Mouse (Mus musculus) heart, adult 2 months (tissue): ENCODE results near the gene Tssk3. TPM values are rescaled to one million over a fixed set of nuclear protein-coding genes. Genes with fewer than 3 reads are reported as not detected.

Source experiments
- DNase-seq, 2 experiments: peaks; one replicate each; pipeline ENCODE4 v3.0.0; 2021
- H3K27ac ChIP-seq: fragments of 200-600 bp; 2 replicates; pipeline ENCODE4 v1.8.1; 2022
- H3K27me3 ChIP-seq: fragments of 200-500 bp; 2 replicates; pipeline ENCODE4 v1.6.1; 2012; ENCODE audit warnings: mild to moderate bottlenecking, low read length, inconsistent platforms, mixed read lengths; ENCODE audit not compliant: control insufficient read depth, insufficient read depth
- H3K36me3 ChIP-seq: fragments of 200-500 bp; 2 replicates; pipeline ENCODE4 v1.6.1; 2012; ENCODE audit warnings: low read length, inconsistent platforms; ENCODE audit not compliant: control insufficient read depth, insufficient read depth
- H3K4me1 ChIP-seq: fragments of 200-500 bp; 2 replicates; pipeline ENCODE4 v1.6.1; 2011; ENCODE audit warnings: low read length; ENCODE audit not compliant: control insufficient read depth, insufficient read depth
- H3K4me3 ChIP-seq: fragments of 200-600 bp; 2 replicates; pipeline ENCODE4 v1.8.1; 2022
- H3K79me2 ChIP-seq: fragments of 200-500 bp; replicated peaks from 2 replicates; pipeline ENCODE4 v1.6.1; 2012; ENCODE audit warnings: mild to moderate bottlenecking, inconsistent platforms, low read length, moderate library complexity, mixed read lengths; ENCODE audit not compliant: control insufficient read depth, insufficient read depth
- H3K9ac ChIP-seq: fragments of 200-500 bp; 2 replicates; pipeline ENCODE4 v1.6.1; 2012; ENCODE audit warnings: low read depth, mild to moderate bottlenecking, control low read depth, inconsistent platforms, low read length, mixed read lengths
- CTCF ChIP-seq: fragments of 200-600 bp; IDR thresholded peaks from 2 replicates; pipeline ENCODE4 v1.8.1; 2022; ENCODE audit warnings: antibody characterized with exemption, mild to moderate bottlenecking, moderate library complexity
- EP300 ChIP-seq: fragments of 200-500 bp; IDR thresholded peaks from 2 replicates; pipeline ENCODE4 v1.6.1; 2011; ENCODE audit warnings: low read depth, low read length, control low read depth; ENCODE audit not compliant: insufficient read depth
- POLR2A ChIP-seq: fragments of 200-500 bp; IDR thresholded peaks from 2 replicates; pipeline ENCODE4 v1.6.1; 2011; ENCODE audit warnings: mild to moderate bottlenecking, low read depth, low read length, control low read depth; ENCODE audit not compliant: insufficient read depth
- WGBS: fragments of 180-500 bp; shearing (Covaris S2); methylation state at CpG from one replicate; pipeline ENCODE4 v1.1.7; 2018; 5-methylcytosine and 5-hydroxymethylcytosine counted together
- intact Hi-C: fragments of 180-260 bp; cut with DNase I; formaldehyde crosslinking; loops from one replicate; pipeline ENCODE4 v1.15.1; 2025
- polyA plus RNA-seq: library from polyadenylated mRNA; depleted of rRNA; stranded (reverse); fragments of >200 nt; gene quantifications from 2 replicates; pipeline ENCODE4 v1.2.3, GENCODE M21; 2012
- total RNA-seq, 2 experiments: library from RNA; stranded (reverse); gene quantifications; 2 replicates each; pipeline ENCODE4 v1.2.3; 2021

The Tssk3 gene
- total and polyA plus RNA-seq, 3 experiments = 0.14 TPM; not detected in 2

DNA sequence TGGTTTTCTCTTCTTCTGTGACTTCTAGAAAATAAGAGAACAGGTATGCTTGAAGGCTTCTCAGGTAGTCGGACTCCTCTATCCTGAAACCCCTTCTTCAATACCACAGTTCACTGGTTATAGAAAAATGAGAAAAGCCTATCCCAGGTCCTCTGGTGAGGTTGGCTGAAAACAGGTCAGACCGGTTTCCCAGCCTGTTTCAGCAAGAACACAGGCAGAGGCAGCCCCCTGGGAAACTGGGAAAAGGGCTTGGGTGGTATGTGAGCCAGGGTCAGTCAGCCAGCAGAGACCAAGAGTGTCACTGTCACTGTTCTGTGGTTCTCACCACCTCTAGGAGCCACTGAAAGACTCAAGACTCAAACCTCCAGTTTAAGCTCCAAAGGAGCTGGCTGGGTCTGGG is 26.1 kb upstream of the Tssk3 start:
- no peak for TF ChIP-seq CTCF
- TF ChIP-seq EP300 = no peak
- no peak for TF ChIP-seq POLR2A
- H3K36me3 ChIP-seq = no peaks in the 10 kb centered on the region; the same call in 1 of the 2 replicates
- no peak overlapping the region for H3K27ac ChIP-seq
- no peak overlapping the region for H3K9ac ChIP-seq
- H3K4me3 ChIP-seq = no peak overlapping the region
- H3K27me3 ChIP-seq = no peaks in the 10 kb centered on the region
- no peak for DNase-seq
- no peaks in the 10 kb centered on the region for H3K79me2 ChIP-seq
- H3K4me1 ChIP-seq = no peaks in the 10 kb centered on the region
- 68% methylated on average over 2 of the region's 2 CpGs for WGBS
- intact Hi-C loops = no loop called here

DNA sequence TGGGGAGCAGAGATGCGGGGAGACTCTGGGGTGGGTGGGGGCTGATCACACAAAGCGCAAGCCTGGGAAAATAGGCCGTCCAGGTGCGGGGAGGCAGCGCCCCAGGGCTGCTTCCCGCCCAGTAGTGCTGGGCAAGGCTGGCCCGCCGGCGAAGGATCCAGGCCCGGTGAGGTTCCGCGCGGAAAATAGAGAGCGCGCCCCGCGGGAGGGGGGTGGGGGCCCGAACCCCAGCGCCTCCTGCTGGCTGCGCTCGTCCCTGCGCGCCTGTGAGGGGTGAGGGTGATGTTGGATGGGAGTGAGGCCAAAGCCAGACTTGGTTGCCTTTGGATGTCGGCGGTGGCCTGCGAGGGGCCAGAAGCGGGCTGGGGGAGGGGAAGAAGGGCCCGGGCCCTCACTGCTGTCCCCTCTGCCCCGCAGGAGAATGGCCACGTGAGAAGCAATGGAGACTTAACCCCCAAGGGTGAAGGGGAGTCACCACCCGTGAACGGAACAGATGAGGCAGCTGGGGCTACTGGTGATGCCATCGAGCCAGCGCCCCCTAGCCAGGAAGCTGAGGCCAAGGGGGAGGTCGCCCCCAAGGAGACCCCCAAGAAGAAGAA is 23.6 kb upstream of the Tssk3 start:
- peak overlapping the region; percentile 62 for H3K4me3 ChIP-seq
- TF ChIP-seq POLR2A (no peak), EP300 (no peak), CTCF (peak; percentile 81)
- no peaks in the 10 kb centered on the region for H3K27me3 ChIP-seq
- H3K4me1 ChIP-seq = no peaks in the 10 kb centered on the region
- peak; percentile 60 to 76 for DNase-seq
- intact Hi-C loops = loop anchor here (2.0 kb wide), 1 partner anchor 14 kb away; no protein-coding TSS in a partner anchor
- WGBS = 3% methylated on average over 35 of the region's 35 CpGs
- no peaks in the 10 kb centered on the region for H3K79me2 ChIP-seq
- no peaks in the 10 kb centered on the region; the same call in 1 of the 2 replicates for H3K36me3 ChIP-seq
- H3K9ac ChIP-seq = peak overlapping the region; percentile 79
- H3K27ac ChIP-seq = no peak overlapping the region

DNA sequence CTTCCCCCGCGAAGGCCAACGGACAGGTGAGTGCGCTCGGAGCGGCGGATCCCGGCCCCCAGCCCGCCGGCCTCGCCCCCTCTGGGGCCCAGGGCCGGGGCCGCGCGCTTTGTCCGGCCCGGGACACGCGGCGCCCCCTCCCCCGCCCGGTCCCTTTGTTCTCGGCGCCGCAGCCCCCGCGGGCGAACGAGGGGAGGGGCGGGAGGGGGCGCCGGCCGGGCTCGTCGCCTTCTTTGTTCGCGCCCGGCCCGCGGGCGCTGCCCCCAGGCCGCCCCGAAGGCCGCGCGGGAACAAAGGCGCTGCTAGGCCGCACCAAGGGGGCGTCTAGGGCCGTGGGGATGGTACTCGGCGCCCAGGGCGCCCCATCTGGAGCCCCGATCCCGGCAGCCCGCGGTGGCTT is 23.1 kb upstream of the Tssk3 start:
- H3K4me1 ChIP-seq = no peaks in the 10 kb centered on the region
- no peaks in the 10 kb centered on the region for H3K36me3 ChIP-seq
- peak overlapping the region; percentile 79 for H3K9ac ChIP-seq
- peak overlapping the region; percentile 62 for H3K4me3 ChIP-seq
- DNase-seq = no peak
- intact Hi-C loops = loop anchor here (2.0 kb wide), 1 partner anchor 13 kb away; no protein-coding TSS in a partner anchor
- H3K79me2 ChIP-seq = no peaks in the 10 kb centered on the region
- TF ChIP-seq EP300 = no peak
- TF ChIP-seq CTCF = no peak
- TF ChIP-seq POLR2A = no peak
- H3K27ac ChIP-seq = peak overlapping the region; percentile 60; the same call in 1 of the 2 replicates
- H3K27me3 ChIP-seq = no peaks in the 10 kb centered on the region
- WGBS = under 1% methylated on average over 51 of the region's 57 CpGs

DNA sequence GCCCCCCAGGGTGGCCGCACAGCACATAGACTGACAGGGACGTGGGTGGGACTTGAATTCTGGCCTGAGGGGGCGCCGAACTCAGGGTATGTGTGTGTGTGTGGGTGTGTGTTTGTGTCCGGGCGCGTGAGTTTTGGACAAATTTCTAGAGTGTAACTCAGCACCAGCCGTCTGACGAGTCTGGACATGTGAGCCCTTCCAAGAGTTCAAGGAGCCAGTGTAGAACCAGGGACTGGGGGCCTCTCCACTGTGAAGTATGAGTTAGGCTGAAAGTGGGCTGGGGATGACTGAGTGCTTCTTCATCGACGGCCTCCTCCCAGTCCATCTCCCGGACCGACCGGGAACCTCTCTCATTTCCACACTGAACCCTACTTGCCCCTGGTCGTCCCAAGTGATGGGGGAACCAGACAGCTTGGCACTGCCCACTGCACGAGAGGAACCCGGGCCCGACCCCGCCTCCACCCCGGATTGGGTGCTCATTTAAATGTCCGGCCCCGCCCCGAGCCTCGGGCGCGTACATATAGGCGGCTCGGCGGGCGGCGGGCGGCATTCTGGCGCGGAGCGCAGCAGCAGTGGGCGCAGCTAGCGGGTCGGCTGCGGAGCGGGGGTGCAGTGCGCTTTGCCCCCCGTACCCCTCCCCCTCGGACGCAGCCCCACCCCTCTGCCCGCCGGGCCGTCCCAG is 22.4 kb upstream of the Tssk3 start, which contains the start of gene Marcksl1:
TSS of gene Marcksl1 (plus strand) at position 496 of the 682 bp plus-strand sequence.
- DNase-seq = peak; percentile 84 to 88
- peak; percentile 55; the same call in 1 of the 2 replicates for TF ChIP-seq POLR2A
- TF ChIP-seq CTCF = no peak
- H3K79me2 ChIP-seq = no peaks in the 10 kb centered on the region
- no peaks in the 10 kb centered on the region for H3K36me3 ChIP-seq
- H3K4me1 ChIP-seq = peaks cover 2% of the 10 kb centered on the region; the same call in 1 of the 2 replicates
- H3K9ac ChIP-seq = peak within 1 kb of the TSS; percentile 79
- WGBS = 13% methylated on average over 47 of the region's 47 CpGs
- H3K4me3 ChIP-seq = peak within 1 kb of the TSS; percentile 62
- no peaks in the 10 kb centered on the region for H3K27me3 ChIP-seq
- intact Hi-C loops = no loop called here
- H3K27ac ChIP-seq = peak within 1 kb of the TSS; percentile 60; the same call in 1 of the 2 replicates

DNA sequence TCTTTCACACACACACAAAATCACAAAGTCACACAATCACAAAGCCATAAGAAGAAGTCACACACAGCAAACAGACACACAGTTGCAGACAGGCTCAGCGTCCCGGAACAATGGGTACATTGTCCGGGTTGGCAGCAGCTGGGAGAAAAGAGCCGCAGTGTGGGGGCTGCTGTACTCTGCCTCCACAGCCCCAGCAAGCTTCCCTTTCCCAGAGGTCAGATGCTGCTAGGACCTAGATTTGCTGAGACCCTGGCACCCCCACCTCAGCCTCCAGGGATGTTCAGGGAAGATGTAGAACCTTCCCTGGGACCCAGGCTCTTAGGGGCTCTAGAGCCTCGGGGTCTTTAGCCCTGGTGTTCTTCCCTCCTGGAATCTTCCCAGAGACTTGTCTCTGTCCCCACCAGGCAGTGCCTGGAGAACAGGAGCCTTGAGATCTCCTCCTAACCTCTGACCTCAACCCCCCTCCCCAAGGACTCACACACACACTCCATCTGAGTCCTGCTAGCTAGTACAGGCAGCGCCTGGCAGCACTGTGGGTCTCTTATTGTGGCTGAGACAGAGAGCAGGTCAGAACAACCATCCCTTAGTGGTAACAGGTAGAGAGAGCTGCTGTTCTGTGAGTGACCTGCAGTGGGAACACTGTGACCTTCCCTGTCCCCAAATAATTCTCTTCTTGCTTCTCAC is 20.7 kb upstream of the Tssk3 start:
- Histone ChIP-seq H3K27ac (no peak overlapping the region), H3K4me1 (peaks cover 6% of the 10 kb centered on the region), H3K27me3 (no peaks in the 10 kb centered on the region), H3K9ac (no peak overlapping the region), H3K36me3 (no peaks in the 10 kb centered on the region), H3K79me2 (no peaks in the 10 kb centered on the region), H3K4me3 (no peak overlapping the region)
- intact Hi-C loops = no loop called here
- WGBS = 69% methylated on average over 6 of the region's 6 CpGs
- no peak for TF ChIP-seq POLR2A
- no peak for TF ChIP-seq CTCF
- no peak for TF ChIP-seq EP300
- no peak for DNase-seq
